Mouse (Mus musculus) lung, postnatal 10 days (tissue): Measurements from ENCODE around the gene S100a2.

Experiments
- DNase-seq: peaks from one replicate; pipeline ENCODE4 v3.0.0; 2021

Gene S100a2

GRCm38 (mm10) chr3:90589947-90590346 is at the start of gene S100a2:
Gene S100a2, plus strand, starts transcription at chr3:90590247.
- DNase-seq, result no peak

DNA sequence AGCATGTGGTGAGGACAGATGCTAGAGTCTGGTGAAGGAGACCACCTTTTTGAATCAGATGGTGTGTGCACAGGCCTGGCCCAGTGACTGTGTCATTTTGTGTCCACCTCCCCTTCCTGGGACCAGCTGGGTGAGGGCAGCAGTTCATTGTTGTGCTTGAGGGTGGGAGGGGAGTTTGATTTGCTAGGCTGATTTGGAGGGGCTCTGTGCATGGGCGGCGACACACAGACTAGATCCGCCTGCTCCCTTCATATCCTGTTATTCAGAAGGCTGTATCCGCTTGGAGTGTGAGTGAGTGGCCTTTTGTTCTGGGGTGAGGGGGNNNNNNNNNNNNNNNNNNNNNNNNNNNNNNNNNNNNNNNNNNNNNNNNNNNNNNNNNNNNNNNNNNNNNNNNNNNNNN is 49.1 kb upstream of the S100a2 start:
- DNase-seq, result peak; percentile 78

DNA sequence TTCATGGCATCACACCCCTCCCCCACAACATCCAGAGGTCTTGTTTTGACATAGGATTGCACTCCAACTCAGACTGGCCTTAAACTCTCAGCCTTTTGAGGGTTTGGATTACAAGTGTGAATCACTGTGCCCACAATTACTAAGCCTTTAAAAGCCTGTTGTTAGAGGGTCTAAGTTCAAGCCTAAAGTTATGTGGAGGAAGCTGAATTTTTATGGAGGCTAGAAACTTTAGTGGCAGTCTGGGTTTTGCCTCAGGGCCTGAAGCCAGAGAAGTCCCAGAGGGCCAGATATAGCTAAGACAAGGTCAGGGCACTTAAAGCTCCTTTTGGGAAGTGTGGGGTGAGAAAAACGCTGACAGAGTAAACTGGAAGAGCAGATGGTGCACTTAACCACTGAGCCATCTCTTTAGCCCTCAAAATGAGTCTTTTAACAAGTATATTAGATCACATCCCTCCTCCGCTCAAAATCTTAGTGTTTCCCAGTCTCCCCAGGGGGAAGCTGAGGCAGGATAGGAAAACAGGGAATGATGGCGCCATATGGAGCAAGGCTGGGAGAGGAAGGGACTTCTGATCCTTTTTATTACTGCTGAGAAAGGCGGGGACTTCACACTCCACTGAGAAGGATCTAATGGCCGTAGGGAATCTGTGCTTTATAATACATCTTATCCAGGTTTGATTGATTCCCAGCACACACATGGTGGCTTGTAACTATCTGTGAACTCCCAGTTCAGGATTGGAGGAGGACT is 40.2 kb upstream of the S100a2 start:
- no peak for DNase-seq

DNA sequence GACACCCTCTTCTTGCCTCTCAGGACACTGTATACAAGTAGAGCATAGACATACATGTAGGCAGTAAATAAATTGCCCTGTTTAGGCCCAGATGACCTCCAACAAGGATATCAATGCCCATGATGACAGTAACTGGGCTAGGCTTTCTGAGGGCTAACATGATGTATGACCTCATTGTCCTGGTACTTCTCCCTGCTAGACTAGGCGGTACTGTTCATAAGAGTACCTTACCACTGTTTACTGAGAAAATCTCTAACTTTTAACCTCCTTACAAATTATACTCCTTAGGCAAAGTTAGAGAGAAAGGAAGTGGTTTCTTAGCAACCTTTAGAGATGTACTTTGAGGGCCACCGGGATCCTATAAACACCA is 39.6 kb upstream of the S100a2 start:
- no peak for DNase-seq

GRCm38 (mm10) chr3:90552231-90552630 is 37.8 kb upstream of the S100a2 start:
- DNase-seq, result no peak

- DNase-seq, result no peak
Measured at GRCm38 (mm10) chr3:90555954-90556353, 34.1 kb upstream of the S100a2 start.

DNA sequence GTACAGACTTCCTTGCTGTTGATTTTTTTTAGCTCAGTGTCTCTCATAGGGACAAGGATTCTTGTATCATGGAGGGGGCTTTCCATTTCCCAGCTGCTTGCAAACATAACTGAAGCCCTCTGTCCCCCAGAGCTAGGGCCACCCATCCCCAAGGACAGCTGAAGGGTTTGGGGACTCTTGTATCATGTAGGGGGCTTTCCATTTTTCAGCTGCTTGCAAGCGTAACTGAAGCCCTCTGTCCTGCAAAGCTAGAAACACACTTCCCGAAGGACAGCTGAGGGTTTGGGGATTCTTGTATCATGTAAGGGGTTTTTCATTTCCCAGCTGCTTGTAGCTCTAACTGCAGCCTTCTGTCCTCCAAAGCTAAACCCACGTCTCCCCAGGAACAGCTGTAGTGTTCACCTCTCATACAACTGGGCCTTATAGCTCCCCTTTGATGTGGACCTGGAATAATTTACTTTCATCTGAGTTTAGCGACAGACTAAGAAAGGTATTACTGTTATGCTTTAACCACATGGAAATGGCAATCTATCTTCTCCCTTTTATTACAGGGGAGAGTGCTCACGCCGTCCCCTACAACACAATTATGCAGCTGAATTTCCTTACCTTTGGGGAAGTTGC is 29.9 kb upstream of the S100a2 start, which contains the start of gene S100a3:
Gene S100a3 (plus strand): TSS at position 571 of the 621 bp plus-strand sequence.
- DNase-seq, result no peak

DNA sequence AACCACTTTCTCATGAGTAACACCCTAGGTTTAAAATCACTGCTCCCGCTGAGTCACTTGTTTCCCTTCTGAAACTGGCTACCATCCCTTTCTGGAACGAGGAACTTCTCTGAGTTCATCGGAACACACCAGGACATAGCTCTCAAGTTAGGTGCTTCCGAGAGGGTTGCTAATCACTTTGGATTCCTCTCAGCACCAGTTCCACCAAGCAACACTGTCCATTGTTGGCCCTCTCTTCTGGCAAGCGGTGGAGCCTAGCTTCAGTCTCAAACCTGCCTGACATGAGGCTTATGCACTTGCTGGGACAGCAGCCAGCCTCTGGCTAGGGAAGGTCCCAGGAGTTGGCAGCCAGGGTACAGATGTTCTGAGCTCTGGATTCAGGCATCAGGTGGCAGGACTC is 15.4 kb upstream of the S100a2 start:
- DNase-seq, result no peak

DNA sequence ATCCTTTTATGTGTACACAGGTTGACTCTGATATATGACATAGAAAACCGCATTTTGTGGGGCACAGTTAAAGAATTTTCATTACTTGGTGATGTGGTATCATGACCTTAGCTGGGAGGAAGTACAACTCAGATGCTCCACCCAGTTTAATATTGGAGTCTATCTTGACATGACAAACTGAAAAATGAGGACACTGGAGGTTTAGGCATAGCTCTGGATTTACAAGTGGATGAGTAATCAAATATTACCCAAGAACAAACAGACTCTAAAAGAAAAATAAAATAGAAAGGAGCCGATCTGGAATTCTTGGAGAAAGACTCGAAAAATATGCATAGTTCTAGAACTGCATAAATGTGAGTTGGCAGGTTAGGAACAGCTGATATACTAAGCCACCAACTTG is 14.7 kb upstream of the S100a2 start:
- no peak for DNase-seq

DNA sequence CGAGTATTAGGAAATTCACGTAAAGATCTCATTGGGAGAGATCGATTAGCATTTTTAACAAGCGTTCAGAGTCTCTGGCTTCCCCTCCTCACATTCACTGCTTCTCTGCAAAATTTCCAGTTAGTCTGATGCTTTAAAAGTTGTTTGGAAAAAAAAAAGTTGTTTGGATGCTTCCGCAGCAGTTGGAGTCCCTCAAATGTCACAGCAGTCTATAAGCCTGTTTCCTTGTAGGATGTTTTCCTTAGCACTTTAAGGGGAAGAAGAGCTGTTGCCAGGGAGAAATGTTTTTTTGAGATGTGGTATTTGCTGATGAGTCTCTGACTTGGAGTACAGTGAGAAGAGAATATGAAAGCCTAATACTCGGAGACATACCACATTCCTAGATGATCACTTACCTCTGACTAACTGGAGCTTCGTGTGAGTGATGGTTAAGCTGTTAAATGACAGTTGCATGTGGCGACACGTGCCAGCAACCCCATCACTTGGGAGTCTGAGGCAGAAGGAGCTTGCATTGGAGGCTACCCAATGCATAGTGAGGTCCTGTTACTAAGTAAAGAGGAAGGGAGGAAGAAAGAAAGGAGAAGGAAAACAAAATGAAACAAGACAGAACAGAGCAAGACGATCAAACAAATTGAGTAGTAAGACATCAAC is 13.6 kb upstream of the S100a2 start:
- no peak for DNase-seq

DNA sequence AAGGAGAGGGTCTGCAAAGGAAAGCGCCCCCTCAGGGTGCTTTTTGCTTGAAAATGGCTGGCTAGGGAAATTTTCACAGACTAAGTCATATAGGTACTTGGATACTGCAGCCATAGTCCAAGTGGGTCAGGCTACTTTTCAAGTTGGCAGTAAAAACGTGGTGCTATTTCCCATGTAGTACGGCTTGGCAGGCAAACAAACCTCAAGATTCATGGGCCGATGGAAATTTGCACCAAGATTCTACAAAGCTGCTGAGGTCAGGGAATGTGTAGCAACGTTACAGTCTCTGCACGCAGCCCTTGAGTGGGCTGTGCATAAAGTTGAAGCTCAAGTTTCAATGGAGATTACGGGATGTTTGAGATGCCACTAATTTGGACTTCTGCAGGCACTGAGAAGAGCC is 10.6 kb upstream of the S100a2 start:
- DNase-seq, result no peak

GRCm38 (mm10) chr3:90581141-90581540 is 8.9 kb upstream of the S100a2 start:
- DNase-seq, result no peak

DNA sequence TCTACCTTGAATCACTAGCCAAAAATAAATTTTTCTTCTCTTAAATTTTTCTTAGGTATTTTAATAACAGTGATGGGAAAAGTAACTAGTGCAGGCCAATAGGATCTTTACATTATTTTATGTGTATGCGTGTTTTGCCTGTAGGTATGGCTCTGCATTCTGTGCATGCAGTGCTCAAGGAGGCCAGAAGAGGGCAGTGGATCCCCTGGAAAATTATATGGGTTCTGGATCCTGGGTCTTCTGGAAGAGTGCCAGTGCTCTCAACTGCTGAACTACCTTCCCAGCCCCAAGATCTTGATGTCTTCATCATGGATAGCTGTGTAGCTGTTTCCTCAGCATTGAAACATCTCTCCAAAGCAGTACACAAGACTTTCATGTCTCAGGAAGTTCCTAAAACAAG is 7.9 kb upstream of the S100a2 start:
- no peak for DNase-seq

DNA sequence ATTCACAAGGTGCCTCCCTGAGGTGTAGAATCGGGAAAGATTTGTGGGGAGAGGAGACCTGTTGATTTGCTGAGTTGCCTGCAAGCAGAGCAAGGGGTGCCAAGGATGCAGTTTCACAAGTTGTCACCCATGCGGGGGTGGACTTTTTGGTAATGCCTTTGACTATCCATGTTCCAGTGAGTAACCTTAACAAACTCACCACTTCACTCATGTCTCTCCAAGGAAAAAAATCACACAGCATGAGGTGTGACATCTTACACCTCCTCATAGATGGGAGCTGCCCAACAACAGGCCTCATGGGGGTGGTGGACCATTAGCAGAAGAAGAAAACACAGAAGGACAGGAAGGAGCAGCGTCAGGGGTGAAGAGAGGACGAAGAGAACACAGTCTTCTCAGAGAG is 7.5 kb upstream of the S100a2 start:
- no peak for DNase-seq

GRCm38 (mm10) chr3:90583893-90584292 is 6.2 kb upstream of the S100a2 start:
- no peak for DNase-seq

DNA sequence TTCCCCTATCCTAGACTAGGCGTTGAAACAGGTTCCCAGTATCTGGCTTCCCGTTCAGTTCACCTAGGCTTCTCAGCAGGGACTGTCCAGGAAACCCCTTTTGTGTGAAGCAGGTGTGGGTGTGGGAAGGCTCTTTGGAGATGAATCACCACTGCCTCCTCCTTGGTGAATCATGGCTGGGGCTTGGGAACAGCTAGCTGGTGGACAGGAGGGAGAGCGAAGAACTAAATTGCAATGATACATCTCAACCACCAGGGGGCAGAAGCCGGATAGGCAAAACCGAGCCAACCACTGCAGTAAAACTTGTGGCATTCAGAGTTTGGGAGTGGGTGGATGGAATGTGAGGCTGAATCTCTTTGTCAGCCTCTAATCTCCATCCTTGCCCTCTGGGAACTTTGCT is 4.5 kb upstream of the S100a2 start:
- peak; percentile 80 for DNase-seq

DNA sequence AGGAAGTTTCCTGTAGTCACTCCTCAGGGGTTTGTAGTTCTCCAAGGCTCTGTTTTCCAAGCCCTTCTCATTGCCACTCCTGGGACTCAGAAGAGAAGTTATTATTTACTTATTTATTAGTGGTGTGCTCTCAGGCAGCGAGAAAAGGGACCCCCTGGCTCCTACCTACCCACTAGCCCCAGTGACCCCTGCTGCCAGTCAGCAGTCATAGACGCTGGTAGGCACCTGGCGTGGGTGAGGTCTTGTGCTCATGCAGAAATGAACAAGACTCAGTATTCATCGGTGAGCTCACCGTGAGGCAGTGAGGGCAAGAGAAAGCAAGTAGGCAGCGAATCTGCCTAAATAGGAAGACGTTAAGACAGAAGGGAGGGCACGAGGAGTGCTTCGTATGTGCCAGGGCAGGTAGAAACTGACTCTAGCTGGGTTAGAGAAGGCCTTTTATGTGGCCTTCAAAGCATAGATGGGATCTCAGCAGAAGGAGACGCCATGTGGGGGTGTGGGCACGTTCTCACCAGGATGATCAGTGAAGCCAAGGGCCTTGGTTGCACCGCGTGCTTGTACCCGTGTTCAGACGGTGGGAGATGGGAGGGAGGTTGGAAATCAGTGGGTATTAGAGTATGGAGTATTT is 3.9 kb upstream of the S100a2 start:
- DNase-seq, result no peak

DNA sequence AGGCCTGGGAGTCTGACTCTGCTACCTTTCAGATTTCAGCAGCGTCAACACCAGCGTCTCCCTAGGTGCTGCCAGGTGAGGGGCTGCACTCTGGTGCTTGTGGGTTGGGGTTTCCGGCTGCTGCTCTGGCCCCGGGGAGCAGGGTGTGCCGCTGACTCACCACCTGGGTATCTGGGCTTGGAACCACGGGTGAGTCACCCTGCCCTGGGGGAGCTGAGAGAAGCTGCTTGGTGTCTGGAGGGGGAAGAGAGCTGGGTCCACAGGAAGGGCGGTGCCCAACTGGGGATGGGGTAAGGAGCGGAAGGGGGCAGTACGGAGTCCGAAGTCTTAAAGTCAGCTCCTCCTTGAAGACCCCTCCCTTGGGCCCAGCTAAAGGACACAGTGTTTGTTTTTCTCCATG is 3.1 kb upstream of the S100a2 start:
- peak; percentile 78 for DNase-seq

- DNase-seq, result peak; percentile 42
Measured at GRCm38 (mm10) chr3:90587361-90588101, 2.5 kb upstream of the S100a2 start.

- no peak for DNase-seq
Measured at GRCm38 (mm10) chr3:90589390-90589789, 657 bp upstream of the S100a2 start.

DNA sequence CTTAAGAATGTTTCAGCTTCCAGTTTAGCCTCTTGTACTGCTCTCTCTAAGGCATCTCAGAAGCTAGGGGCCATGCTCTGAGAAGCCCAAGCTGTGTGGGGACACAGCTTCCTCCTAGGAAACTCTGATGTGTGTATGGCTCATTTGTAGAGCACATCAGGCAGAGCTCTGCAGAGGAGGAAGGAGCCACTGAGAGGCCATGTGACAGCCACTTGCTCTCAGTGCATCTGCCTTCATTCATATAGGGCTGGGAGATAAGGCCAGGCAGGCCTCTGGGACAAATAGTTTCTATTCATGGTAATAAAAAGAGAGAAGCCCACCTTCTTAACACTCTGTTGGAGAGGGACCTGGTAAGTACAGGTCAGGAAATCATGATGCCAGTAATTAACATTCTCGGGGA is 4.4 kb downstream of the S100a2 start:
- DNase-seq, result no peak

DNA sequence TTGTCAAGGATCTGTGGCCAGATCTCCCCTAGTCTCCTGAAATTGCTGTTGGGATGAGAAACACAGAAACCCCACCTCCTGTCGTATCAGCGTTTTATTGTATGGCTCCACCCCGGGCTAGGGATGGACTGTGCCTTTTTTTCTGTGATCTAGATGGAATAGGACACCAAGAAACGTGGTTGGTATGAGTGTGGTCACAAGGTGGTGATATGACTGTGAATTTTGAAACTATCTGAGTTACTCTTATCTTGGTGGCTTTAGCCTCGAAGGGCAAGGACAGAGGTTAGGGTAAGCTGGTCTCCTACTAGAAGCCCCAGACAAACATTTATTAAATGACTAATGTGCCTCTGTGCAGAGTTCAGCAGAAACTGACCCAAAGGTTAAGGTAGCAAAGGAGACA is 5.5 kb downstream of the S100a2 start:
- DNase-seq, result no peak

GRCm38 (mm10) chr3:90596810-90597209 is 6.8 kb downstream of the S100a2 start:
- no peak for DNase-seq
